Mouse (Mus musculus): Measurements from ENCODE around the gene Hoxb7. TPM values are rescaled to one million over a fixed set of nuclear protein-coding genes. Genes with fewer than 3 reads are reported as not detected.

The Hoxb7 gene
- total RNA-seq, 1 experiment from 2014 or later = 34.3 TPM

DNA sequence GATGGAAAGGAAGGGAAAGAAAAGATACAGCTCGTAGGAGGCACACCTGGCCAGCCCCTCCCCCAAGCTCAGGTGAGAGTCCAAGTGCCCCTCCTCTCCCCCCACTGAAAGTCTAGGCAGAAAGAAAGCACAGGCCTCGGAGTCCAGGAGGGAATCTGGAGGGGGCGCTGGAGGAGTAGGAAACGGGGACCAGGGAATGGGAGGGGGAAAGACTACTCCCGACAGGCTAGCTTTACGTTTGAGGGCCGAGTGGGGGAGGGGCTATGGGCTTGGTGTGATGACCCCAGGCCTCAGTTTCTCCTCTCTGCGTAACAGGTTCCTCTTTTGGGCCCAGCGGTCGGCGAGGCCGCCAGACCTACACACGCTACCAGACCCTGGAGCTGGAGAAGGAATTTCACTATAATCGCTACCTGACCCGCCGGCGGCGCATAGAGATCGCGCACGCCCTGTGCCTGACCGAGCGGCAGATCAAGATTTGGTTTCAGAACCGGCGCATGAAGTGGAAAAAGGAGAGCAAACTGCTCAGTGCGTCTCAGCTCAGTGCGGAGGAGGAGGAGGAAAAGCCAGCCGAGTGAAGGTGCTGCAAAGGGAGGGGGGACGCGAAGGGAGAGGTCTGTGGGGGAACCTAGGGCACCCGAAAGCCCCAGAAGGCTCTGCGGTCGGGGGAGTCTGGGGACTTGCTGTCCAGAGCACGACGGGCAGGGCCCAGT is 14.1 kb downstream of the Hoxb7 start:
- peak; percentile 66 for DNase-seq

DNA sequence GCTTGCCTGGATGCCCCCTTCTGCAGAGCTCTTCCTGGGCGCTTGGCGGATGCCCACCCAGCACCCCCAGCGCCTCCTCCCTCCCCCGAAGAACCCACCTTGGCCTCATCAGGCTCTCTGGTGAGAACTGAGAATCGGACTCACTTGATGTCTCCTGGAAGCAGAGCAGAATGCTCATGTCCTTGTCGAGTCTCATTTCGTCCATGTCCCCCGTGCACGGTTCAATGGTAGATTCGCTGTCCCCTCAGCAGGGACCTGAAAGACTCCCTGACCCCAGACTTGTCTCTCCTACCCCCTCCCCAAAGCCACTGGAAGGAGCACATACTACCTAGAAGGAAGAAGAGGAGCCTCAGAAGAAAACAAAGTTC is 14.6 kb downstream of the Hoxb7 start:
- DNase-seq = no peak

- peak; percentile 91 for DNase-seq
These were observed 15.4 kb downstream of the Hoxb7 start for GRCm38 (mm10) chr11:96301837-96302236.

- DNase-seq = no peak
These were observed 16.1 kb downstream of the Hoxb7 start for GRCm38 (mm10) chr11:96302381-96303150.

- DNase-seq = peak; percentile 94
These were observed 17.0 kb downstream of the Hoxb7 start, which contains the start of gene Hoxb5 for GRCm38 (mm10) chr11:96303151-96304099. Gene Hoxb5, plus strand, starts transcription at chr11:96303336.

DNA sequence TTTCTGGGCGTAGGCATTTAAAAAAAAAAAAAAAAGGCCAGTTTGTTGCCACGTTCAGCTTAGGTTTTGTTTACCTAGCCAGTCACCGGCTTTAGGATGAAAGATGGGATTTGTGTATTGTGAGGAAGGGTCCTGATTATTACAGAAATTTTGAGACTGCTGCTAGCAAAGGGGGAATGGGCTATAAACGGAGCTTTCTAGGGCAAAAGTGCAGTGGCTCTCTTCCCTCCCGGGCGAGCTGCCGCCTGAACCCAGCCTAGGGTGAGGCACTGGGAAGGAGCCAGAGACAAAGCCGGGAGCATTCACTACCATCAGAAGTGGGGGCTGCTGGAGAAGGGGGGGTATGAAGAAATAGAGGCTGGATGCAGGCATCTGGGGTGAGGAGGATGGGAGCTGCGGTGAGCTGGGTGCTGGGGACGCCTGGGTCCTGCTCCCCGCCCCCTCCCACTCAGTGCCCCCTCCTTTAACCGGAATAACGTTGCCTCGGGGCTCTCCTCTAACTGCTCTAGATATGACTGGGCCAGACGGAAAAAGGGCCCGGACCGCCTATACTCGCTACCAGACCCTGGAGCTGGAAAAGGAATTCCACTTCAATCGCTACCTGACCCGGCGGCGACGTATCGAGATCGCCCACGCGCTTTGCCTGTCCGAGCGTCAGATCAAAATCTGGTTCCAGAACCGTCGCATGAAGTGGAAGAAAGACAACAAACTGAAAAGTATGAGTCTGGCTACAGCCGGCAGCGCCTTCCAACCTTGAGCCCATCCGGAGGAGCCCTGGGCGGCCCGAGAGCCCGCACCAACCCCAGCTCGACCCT is 18.2 kb downstream of the Hoxb7 start:
- peak; percentile 55 for DNase-seq

- no peak for DNase-seq
These were observed 19.2 kb downstream of the Hoxb7 start for GRCm38 (mm10) chr11:96305505-96306182.

DNA sequence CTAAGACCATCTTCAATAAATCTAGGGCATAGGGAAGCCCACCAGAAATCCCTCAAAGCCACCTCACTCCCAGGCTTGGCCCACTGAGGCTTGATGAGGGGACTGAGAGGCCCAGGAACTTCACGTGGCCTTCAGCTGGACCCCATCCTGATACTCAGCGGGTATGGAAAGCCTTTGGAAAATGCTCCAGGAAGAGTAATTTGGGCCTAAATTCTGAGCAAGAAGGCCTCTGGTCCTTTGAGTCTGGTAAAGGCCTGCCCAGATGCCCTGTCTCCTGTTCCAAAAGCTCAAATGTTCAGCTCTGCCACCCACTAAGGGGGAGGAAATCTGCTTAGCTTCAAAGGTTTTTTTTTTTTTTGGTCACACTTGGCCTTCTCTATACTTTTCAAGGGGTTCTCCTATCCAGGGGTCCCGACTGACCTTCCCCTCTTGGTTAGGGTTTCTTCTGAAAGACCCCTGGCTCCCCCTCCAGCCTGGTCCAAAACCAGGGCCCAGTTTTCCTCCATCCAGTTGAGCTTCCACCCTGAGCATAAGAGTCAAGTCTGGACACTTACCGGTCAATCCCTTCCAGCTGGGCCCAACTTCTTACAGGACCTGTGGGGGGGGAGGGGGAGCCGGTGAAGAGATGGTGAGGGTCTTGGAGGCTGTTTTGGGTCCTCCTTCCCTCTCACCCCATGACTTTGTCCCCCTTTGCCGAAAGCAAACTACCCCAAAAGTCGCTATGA is 19.9 kb downstream of the Hoxb7 start:
- DNase-seq = peak; percentile 43

- peak; percentile 58 for DNase-seq
These were observed 20.5 kb downstream of the Hoxb7 start for GRCm38 (mm10) chr11:96306908-96307269.

DNA sequence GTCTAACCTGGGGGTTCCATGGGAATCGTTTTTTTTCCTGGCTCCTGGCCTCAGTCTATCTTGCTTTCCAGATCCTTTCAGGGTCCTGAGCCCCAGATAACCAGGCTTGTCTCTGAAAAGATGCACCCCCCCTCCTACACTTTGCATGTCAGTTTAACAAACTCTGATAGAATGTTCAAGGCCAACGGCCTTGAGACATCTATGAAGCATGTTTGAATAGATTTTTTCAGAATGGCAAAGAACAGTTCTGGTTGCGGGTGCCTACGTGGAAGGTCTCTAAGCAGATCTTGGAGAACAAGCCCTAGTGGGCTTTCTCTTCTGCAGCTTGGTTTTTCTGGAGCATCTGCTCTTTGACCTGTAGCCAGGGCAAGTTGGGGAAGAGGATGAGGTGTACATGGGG is 22.3 kb downstream of the Hoxb7 start:
- DNase-seq = peak; percentile 56

- DNase-seq = peak; percentile 51
These were observed 22.9 kb downstream of the Hoxb7 start for GRCm38 (mm10) chr11:96309288-96309687.

DNA sequence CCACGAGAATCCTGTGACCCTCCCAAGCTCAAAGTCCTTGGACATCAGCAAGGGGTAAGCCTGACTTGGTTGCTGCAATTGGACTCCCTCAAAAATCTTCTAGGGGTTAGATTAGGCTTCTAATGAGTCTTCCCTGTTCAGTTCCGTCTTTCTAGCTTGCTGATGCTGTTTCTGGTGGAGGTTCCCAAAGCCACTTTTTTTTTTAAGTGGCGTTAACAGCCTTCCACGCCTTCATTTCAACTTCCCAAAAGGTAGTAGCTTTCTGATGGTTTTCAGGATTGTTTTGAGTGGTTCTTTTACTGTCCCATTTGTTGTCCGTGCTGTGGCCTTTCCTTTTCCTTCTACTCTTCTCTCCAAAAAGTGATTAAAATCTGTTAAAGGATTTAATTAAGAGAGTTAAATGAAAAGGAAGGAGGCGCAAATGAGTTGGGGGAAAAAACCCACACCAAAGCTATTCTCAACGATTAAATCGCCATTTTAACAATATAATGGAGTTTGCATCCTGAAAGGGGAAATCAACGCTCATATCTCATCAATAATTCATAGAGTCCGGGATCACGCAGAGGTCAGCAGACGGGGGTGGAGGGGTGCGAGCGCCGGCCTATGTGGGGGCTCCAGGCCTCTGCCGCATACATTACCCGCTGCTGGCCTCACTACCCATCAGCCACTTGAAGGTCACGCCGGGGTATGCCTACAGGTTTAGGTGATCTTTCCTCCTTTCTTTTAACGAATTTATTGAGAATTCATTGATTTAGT is 23.9 kb downstream of the Hoxb7 start:
- DNase-seq = no peak

- DNase-seq = peak; percentile 67
These were observed 24.7 kb downstream of the Hoxb7 start for GRCm38 (mm10) chr11:96311097-96311496.

GRCm38 (mm10) chr11:96311520-96312417 is 25.3 kb downstream of the Hoxb7 start:
- peak; percentile 87 for DNase-seq

DNA sequence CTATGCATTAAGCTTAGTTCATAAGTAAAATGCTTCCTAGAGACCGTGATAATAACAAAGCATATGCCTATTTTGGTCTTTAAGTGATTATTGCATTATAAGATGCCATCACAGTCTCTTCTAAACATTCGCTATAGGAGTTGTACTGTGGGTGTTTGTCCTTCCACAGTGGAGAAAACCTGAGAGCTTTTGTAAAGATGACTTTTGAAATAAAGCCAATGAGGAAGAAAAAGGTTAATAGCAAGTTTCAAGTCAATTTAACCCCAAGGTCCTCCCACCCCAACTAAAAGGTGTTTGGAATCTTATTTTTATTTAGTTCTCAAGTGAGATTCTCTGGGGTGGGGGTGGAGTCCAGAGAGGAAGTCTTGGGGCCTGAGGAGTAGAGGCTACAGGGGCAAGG is 26.7 kb downstream of the Hoxb7 start:
- no peak for DNase-seq

GRCm38 (mm10) chr11:96313806-96314428 is 27.5 kb downstream of the Hoxb7 start:
- DNase-seq = peak; percentile 43

GRCm38 (mm10) chr11:96314671-96315343 is 28.4 kb downstream of the Hoxb7 start:
- peak; percentile 78 for DNase-seq

DNA sequence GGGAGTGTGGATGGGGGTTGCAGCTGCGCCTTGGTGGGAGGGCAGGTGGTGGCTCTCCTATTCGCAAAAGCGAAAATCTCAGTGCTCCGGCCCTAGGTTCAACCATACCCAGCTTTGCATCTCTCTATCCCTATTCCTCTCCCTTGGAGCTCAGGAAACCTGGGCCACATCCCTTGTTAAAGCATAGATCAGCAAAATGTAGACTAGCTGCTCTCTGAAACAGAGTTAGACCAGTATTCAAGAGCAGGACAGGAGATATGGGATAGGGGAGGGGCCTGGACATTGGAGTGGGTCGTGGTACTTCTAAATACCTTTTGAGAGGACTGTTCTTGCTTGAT is 28.9 kb downstream of the Hoxb7 start:
- DNase-seq = peak; percentile 46
